Mouse (Mus musculus) monocyte, adult 2 months (primary cell): ENCODE results near the gene Trub2.

ENCODE experiments used
- DNase-seq, 2 experiments: peaks; one replicate each; pipeline ENCODE4 v3.0.0; 2022; ENCODE audit warnings: low spot score in 2 of 2, low read depth in 1 of 2

Trub2 gene

DNA sequence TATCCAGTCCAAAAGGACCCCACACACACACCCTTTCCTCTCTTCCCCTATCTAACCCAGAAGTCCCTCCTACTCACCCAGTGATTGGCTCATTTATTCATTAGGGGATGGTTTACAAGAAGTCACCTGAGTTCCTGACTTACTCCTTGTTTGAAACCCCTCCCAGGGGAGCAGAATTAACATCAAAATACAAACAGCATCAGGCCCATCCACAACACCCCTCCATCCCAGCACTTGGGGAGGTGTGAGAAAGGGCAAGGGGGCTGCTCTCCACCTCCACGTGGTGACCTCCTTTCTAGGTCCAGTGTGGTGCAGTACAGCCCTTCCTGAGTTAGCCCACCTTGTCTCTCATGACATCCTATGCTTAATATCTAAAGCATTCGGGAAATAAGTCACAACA is 58.8 kb downstream of the Trub2 start:
- DNase-seq: no peak

DNA sequence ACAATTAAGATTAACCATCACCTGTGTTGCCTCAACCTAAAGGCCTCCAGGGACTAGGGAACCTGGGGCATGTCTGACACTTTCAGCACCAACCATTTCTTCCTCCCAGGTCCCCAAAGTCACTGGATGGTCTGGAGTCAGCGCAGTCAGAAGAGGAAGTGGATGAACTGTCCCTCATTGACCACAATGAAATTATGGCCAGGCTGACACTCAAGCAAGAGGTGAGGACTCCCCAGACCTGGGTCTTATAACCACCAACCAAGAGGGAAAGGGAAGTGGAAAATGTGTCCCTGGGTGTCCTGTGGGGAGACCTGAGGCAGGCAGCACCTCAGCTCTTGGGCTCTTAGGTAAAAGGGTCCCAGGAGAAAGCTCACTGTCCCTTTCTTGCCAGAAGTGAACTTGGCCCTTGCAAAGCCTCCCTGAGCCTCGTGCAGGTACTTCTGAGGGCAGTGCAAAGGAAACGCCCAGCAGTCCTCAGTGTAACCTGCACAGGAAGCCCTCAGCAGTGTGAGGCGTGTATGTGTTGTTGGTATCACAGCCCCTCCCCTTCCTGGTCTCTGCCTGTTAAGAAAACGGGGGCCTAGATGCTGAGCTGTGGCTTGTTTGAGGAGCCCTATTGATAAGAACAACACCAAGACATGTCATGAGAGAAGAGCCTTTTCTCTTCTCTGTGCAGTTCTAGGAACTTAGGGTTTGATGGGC is 63.5 kb downstream of the Trub2 start:
- DNase-seq: no peak

DNA sequence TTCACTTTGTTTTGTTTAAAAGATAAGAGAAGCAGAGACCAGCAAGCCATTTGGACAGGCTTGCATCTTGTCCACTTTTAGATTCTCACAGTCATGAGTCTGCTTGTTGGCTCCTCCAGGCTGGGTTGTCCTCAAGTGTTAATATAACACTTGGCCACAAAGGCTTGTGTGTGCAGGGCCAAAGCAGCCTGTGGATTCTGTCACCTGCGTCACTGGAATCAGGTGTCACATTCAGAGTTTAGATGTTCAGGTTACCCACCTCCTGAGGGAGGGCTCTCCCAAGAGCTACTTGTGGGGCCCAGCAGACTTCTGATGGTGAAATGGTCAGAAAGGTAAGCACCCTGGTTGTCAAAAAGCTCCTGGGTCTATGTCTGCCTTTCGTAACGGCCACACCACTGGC is 65.2 kb downstream of the Trub2 start:
- no peak for DNase-seq

- DNase-seq: no peak
These were observed 69.7 kb downstream of the Trub2 start for GRCm38 (mm10) chr2:29718581-29718980.

DNA sequence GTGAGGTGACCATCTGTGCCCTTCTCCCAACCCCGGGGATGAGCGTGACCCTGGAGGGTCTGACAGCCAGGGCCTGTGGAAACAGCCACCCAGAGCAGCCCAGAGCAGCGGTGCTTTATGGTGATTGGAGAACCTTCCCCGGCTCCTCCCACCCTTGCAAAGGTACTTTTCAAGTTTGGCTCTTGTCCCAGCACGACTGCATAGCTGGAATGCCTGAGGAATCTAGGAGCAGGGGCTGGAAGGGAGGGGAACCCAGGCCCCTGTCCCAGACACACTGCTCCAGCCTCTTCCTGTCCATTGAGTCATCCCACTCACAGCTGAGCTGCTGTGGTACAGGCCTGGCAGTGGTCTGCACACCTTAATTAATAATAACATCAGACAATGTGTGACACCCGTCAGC is 71.6 kb downstream of the Trub2 start:
- no peak for DNase-seq

- no peak for DNase-seq
These were observed 72.2 kb downstream of the Trub2 start for GRCm38 (mm10) chr2:29716143-29716542.

DNA sequence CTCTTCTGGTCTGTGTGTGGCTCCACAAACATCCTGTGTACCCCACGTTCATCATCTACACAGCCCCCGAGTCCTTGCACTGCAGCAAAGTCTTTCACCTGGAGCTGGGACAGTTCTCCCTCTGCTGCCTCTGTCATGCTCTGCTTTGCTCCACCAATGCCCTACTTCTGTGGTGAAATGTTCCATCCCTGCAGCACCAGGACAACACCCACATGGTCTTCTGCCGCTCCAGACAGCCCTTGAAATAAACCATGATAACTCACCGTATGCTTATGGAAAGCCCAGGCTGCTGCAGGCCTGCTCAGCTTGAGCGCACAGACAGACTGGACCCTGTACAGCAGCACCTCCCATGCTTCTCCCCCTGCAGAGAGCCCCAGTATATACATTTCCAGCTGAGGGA is 74.2 kb downstream of the Trub2 start:
- no peak for DNase-seq

DNA sequence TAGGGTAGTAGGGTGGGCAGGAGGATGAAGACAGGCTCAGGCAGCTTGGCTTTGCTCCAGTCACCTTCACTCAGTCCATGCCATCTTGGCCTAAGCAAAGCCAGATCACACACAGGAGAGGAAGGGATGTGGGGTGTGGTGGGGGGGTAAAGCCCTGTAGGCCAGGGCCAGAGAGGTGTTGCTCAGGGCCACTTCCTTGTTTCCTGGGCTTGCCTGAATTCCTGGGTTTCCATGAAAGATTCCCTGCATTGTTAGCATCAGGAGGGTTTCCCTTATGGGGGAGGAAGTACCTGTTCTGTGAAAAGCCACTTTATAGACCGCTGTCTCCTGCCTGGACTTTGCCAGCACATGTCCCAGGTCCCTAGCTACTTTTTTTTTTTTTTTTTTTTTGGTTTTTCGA is 74.8 kb downstream of the Trub2 start:
- DNase-seq: no peak

DNA sequence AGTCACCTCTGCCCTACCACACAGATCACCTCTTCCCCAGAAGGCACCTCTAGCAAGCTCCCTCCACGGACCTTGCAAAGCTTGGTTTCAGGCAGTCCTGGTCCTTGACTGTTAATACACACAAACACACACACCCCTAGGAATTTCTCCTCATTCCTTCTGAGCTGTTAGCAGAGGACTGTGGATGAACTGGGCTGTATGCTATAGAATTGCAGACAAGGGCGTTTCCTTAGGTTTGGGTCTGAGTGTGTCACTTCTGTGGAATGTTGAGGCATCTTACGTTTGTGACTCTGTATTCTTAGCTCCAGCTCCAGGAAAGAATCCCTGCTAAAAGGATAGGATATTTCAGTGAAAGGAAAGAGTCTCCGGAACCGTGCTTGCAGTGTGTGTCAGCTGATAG is 76.4 kb downstream of the Trub2 start:
- no peak for DNase-seq
